Comparison of ENCODE assay signal across 12 mouse cellular contexts in the genomic region with DNA sequence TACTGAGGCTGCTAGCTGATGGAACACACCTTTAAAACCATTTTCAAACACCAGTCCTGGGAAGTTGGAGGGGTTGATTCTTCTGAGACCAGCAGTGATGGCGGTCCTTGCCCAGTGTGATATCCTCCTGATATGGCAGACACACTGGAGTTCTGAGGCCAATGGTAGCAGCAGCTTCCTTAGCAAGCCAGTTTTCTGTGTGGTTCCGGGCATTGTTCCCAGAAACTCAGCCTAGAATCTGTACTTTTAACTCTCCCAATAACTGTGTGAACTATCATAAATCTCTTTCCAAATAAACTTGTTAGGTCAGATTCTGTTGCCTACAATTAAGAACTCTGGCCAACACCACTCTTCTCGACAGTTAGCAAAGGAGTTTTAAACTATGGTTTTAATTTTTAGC.
DNase-seq lines count a peak whose midpoint lies in the region; ATAC-seq and TF ChIP-seq lines count a peak whose summit lies in the region.
"Had no signal": no experiment of that assay in that cellular context is flagged by ENCODE, and none has a peak within 500 bp of the region (broad histone marks: within the 10 kb centered on the region; RNA-seq: fewer than 3 reads in every experiment).

No protein-coding gene starts in this region.

- no peak for TF ChIP-seq CTCF in lung, embryonic 14.5 days (IDR thresholded peaks at IDR 0.05; ENCODE audit: low read depth)
- TF ChIP-seq CTCF in layer of hippocampus, adult 2 months (conservative IDR thresholded peaks at IDR 0.05): no peak

- no peak overlapping the region for H3K27ac ChIP-seq in lung, embryonic 14.5 days (ENCODE audit: low read depth)
- no peak overlapping the region for H3K27ac ChIP-seq in layer of hippocampus, adult 2 months
- H3K27ac ChIP-seq: liver, embryonic 15.5 days had no signal

- WGBS in lung, embryonic 14.5 days: 79% methylated on average over 3 of the region's 3 CpGs

- no peak overlapping the region for H3K4me3 ChIP-seq in lung, embryonic 14.5 days (ENCODE audit: low read depth, low read length)
- H3K4me3 ChIP-seq in layer of hippocampus, adult 2 months: no peak overlapping the region
- H3K4me3 ChIP-seq: liver, embryonic 15.5 days had no signal

- H3K4me2 ChIP-seq in lung, embryonic 14.5 days: no peak overlapping the region
- H3K4me2 ChIP-seq: heart, embryonic 11.5 days; liver, embryonic 15.5 days had no signal

- no peaks in the 10 kb centered on the region for H3K36me3 ChIP-seq in lung, embryonic 14.5 days (ENCODE audit: insufficient read depth)
- H3K36me3 ChIP-seq: liver, embryonic 15.5 days had no signal

- ATAC-seq in lung, embryonic 14.5 days (ENCODE audit: insufficient read depth): no peak
- ATAC-seq: intestine, embryonic 16.5 days had no signal

- intact Hi-C loops in gastrocnemius, postnatal 14 days (cut with DNase I; ENCODE audit: low total_unique reads): no loop called here

- DNase-seq in gastrocnemius, postnatal 14 days: peak; percentile 5
- DNase-seq in gastrocnemius, adult 18-20 months (ENCODE audit: low spot score): no peak
- DNase-seq in lung, embryonic 14.5 days: peak; percentile 21
- no peak for DNase-seq in lung, adult 18-20 months
- DNase-seq in brain, adult 2 months (ENCODE audit: low read depth, low spot score): peak; percentile 27
- peak; percentile 1 to 21 for DNase-seq in layer of hippocampus, adult 2 months (ENCODE audit: low spot score in 2 of 2)
- no peak for DNase-seq in left cerebral cortex, adult 8-10 months (ENCODE audit: low spot score in 2 of 2)
- no peak for DNase-seq in retina, embryonic 14.5 days (ENCODE audit: low spot score)
- DNase-seq: cerebellum, adult 9-10 months had no signal

- no peak overlapping the region for H3K9ac ChIP-seq in lung, embryonic 14.5 days
- H3K9ac ChIP-seq: liver, embryonic 15.5 days had no signal

- H3K9me3 ChIP-seq in lung, embryonic 14.5 days (ENCODE audit: low read depth, low read length): no peaks in the 10 kb centered on the region
- H3K9me3 ChIP-seq: liver, embryonic 15.5 days had no signal

- H3K27me3 ChIP-seq in lung, embryonic 14.5 days (ENCODE audit: insufficient read depth, low read length): no peaks in the 10 kb centered on the region
- H3K27me3 ChIP-seq: liver, embryonic 15.5 days had no signal

- no peaks in the 10 kb centered on the region for H3K4me1 ChIP-seq in lung, embryonic 14.5 days (ENCODE audit: insufficient read depth)
- H3K4me1 ChIP-seq: liver, embryonic 15.5 days had no signal

Comparison
In these comparisons a context has a peak if more than half of its experiments do, and no peak if none do; other contexts are left out.
1. DNase-seq: peak in gastrocnemius, postnatal 14 days (single experiment), lung, embryonic 14.5 days (single experiment), brain, adult 2 months (single experiment) and layer of hippocampus, adult 2 months (2 of 2); none in gastrocnemius, adult 18-20 months (single experiment), lung, adult 18-20 months (0 of 2), left cerebral cortex, adult 8-10 months (0 of 2) and retina, embryonic 14.5 days (single experiment).